In the genomic region with DNA sequence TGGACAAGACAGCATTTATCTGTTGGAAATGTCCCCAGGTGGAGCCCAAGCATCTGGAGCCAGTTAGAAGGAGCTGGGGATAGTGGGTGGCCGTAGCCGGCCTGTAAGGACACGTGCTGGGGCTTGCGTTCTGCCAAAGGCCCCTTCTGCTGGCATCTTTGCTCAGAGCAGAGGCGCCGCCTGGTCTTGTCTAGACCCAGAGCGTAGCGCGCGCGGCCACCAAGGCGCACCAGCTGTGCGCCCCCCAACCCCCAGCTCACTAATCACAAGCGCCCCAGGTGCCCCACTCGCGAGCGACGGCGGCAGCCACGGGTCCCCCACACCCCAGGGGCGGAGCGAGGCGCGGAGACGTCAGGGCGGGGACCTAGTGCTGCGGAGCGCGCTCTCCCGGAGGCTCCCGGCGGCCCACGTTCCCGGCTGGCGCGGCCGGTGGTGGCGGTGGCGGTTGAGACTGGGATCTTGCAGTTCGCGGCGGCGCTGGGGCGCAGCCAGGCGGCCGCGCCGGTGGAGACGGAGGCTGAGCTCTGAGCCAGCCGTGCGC, we compare ENCODE assay signal across 8 mouse cellular contexts. TPM values are rescaled to one million over a fixed set of nuclear protein-coding genes. Genes with fewer than 3 reads are reported as not detected.
A peak's percentile ranks its signal among the peaks of the same experiment; 100 is the strongest.
DNase-seq lines count a peak whose midpoint lies in the region; ATAC-seq and TF ChIP-seq lines count a peak whose summit lies in the region.

A gene (plus strand): TSS at position 514 of the 541 bp plus-strand sequence.

- no peaks in the 10 kb centered on the region for H3K27me3 ChIP-seq in embryonic facial prominence, embryonic 14.5 days (replicated peaks; ENCODE audit: control insufficient read depth, insufficient read depth, low read length)
- no peaks in the 10 kb centered on the region for H3K27me3 ChIP-seq in heart, embryonic 12.5 days (replicated peaks)
- H3K27me3 ChIP-seq in liver, postnatal 0 days (ENCODE audit: insufficient read depth, low read length), result peaks cover 15% of the 10 kb centered on the region

- no peak for ATAC-seq in cerebellum, adult (ENCODE audit: insufficient number of reproducible peaks, low FRiP score, low TSS enrichment)
- peak; percentile 92 for ATAC-seq in embryonic facial prominence, embryonic 14.5 days (ENCODE audit: low read depth)
- peak; percentile 67 for ATAC-seq in heart, embryonic 12.5 days (ENCODE audit: insufficient number of reproducible peaks, low FRiP score)
- ATAC-seq in liver, postnatal 0 days, result no peak

- H3K4me1 ChIP-seq in embryonic facial prominence, embryonic 14.5 days (ENCODE audit: control insufficient read depth, insufficient read depth, low read length), result peaks cover 22% of the 10 kb centered on the region
- H3K4me1 ChIP-seq in heart, embryonic 12.5 days (replicated peaks), result peaks cover 61% of the 10 kb centered on the region
- H3K4me1 ChIP-seq in liver, postnatal 0 days (ENCODE audit: insufficient read depth), result no peaks in the 10 kb centered on the region

- peak; percentile 36 for TF ChIP-seq CTCF in layer of hippocampus, adult 2 months (conservative IDR thresholded peaks at IDR 0.05)
- TF ChIP-seq CTCF in liver, postnatal 0 days (IDR thresholded peaks at IDR 0.05; ENCODE audit: low read depth), result no peak

- peak within 1 kb of the TSS; percentile 76 for H3K4me2 ChIP-seq in embryonic facial prominence, embryonic 14.5 days (ENCODE audit: low read depth, low read length)
- peak within 1 kb of the TSS; percentile 77 for H3K4me2 ChIP-seq in heart, embryonic 12.5 days
- H3K4me2 ChIP-seq in liver, postnatal 0 days (ENCODE audit: low read depth, low read length), result peak within 1 kb of the TSS; percentile 38; the same call in 1 of the 2 replicates

- peak within 1 kb of the TSS; percentile 80 for H3K9ac ChIP-seq in embryonic facial prominence, embryonic 14.5 days (ENCODE audit: low read depth, low read length)
- H3K9ac ChIP-seq in heart, embryonic 12.5 days, result peak within 1 kb of the TSS; percentile 95
- H3K9ac ChIP-seq in liver, postnatal 0 days (replicated peaks), result no peak within 1 kb of the TSS

- peak within 1 kb of the TSS; percentile 91 for H3K27ac ChIP-seq in embryonic facial prominence, embryonic 14.5 days (replicated peaks; ENCODE audit: low read depth, low read length)
- peak within 1 kb of the TSS; percentile 99 for H3K27ac ChIP-seq in heart, embryonic 12.5 days (ENCODE audit: poor library complexity, severe bottlenecking)
- peak within 1 kb of the TSS; percentile 47 for H3K27ac ChIP-seq in layer of hippocampus, adult 2 months
- no peak within 1 kb of the TSS for H3K27ac ChIP-seq in liver, postnatal 0 days (ENCODE audit: low read depth)

- H3K9me3 ChIP-seq in embryonic facial prominence, embryonic 14.5 days (ENCODE audit: control insufficient read depth, low read length), result no peaks in the 10 kb centered on the region
- H3K9me3 ChIP-seq in heart, embryonic 12.5 days (replicated peaks), result no peaks in the 10 kb centered on the region
- no peaks in the 10 kb centered on the region for H3K9me3 ChIP-seq in liver, postnatal 0 days (ENCODE audit: low read length)

- DNase-seq in cerebellum, adult 11 months, result peak; percentile 18
- DNase-seq in embryonic facial prominence, embryonic 14.5 days (ENCODE audit: low spot score), result peak; percentile 81
- DNase-seq in layer of hippocampus, adult 2 months (ENCODE audit: low spot score in 2 of 2), result peak; percentile 59 to 72
- DNase-seq in liver, postnatal 0 days, result peak; percentile 15
- DNase-seq in ovary, postnatal 14 days (ENCODE audit: low spot score), result peak; percentile 45
- peak; percentile 31 for DNase-seq in urinary bladder, postnatal 25 days (ENCODE audit: low spot score)

- H3K36me3 ChIP-seq in embryonic facial prominence, embryonic 14.5 days (ENCODE audit: control insufficient read depth, insufficient read depth, low read length), result no peaks in the 10 kb centered on the region
- H3K36me3 ChIP-seq in heart, embryonic 12.5 days, result no peaks in the 10 kb centered on the region; the same call in 1 of the 2 replicates
- H3K36me3 ChIP-seq in liver, postnatal 0 days (replicated peaks; ENCODE audit: insufficient read depth, low read length), result no peaks in the 10 kb centered on the region

- no peak for TF ChIP-seq EP300 in liver, postnatal 0 days (IDR thresholded peaks at IDR 0.05; ENCODE audit: low read depth)

- peak within 1 kb of the TSS; percentile 59 for H3K4me3 ChIP-seq in embryonic facial prominence, embryonic 14.5 days (ENCODE audit: low read depth, low read length)
- peak within 1 kb of the TSS; percentile 77 for H3K4me3 ChIP-seq in heart, embryonic 12.5 days
- H3K4me3 ChIP-seq in layer of hippocampus, adult 2 months, result peak within 1 kb of the TSS; percentile 62
- peak within 1 kb of the TSS; percentile 22; the same call in 1 of the 2 replicates for H3K4me3 ChIP-seq in liver, postnatal 0 days (ENCODE audit: low read depth, low read length)

- 0% methylated on average over 10 of the region's 51 CpGs for WGBS in embryonic facial prominence, embryonic 14.5 days
- under 1% methylated on average over 49 of the region's 51 CpGs for WGBS in heart, embryonic 12.5 days
- WGBS in liver, postnatal 0 days (ENCODE audit: insufficient replicate concordance), result 4% methylated on average over 34 of the region's 51 CpGs

RNA-seq across cellular contexts. Expression of the gene that starts here (rescaled TPM):
- 25.4 and 27.7 TPM in 2 replicates for polyA plus RNA-seq in embryonic facial prominence, embryonic 14.5 days (2014; fragmentation: Nextera tagmentation; extraction: Ambion mirVana)
- 72.9 and 74.5 TPM in 2 replicates for polyA plus RNA-seq in heart, embryonic 12.5 days (2016; fragmentation: Nextera tagmentation; extraction: Ambion mirVana)
- total RNA-seq in layer of hippocampus, adult 2 months (2021), result 10 to 100 TPM; 18.6 to 25.8 TPM
- 0.63 and 0.79 TPM in 2 replicates for polyA plus RNA-seq in liver, postnatal 0 days (2015; fragmentation: Nextera tagmentation; extraction: Ambion mirVana)

Comparison
In these comparisons a context has a peak if more than half of its experiments do, and no peak if none do; other contexts are left out.
1. RNA of the gene that starts here (polyA plus RNA-seq): 72.9 to 74.5 TPM in heart, embryonic 12.5 days and 25.4 to 27.7 TPM in embryonic facial prominence, embryonic 14.5 days; 0.63 to 0.79 TPM in liver, postnatal 0 days; every median in the first group is over 10 times any median in the second.
2. Peak in DNase-seq, H3K4me3 ChIP-seq and H3K4me2 ChIP-seq in liver, postnatal 0 days; RNA of the gene not detected or under 1 TPM.
3. DNase-seq: peak in every context shown above with its lines; median percentile 81 in embryonic facial prominence, embryonic 14.5 days; 66 in layer of hippocampus, adult 2 months; 45 in ovary, postnatal 14 days; 31 in urinary bladder, postnatal 25 days; 18 in cerebellum, adult 11 months; 15 in liver, postnatal 0 days.
4. ATAC-seq: peak in embryonic facial prominence, embryonic 14.5 days (single experiment) and heart, embryonic 12.5 days (single experiment); none in cerebellum, adult (single experiment) and liver, postnatal 0 days (single experiment).
5. H3K4me3 ChIP-seq: peak in every context shown above with its lines; median percentile 77 in heart, embryonic 12.5 days; 62 in layer of hippocampus, adult 2 months; 59 in embryonic facial prominence, embryonic 14.5 days; 22 in liver, postnatal 0 days.
6. Peak in every context shown above with its lines, with median percentiles within 50 percentile points of each other: H3K4me2 ChIP-seq.